Mouse (Mus musculus) heart, adult 11 months (tissue): Measurements from ENCODE around the gene Arl15.

Experiments
- DNase-seq: peaks from one replicate; pipeline ENCODE4 v3.0.0; 2022

Arl15 gene

DNA sequence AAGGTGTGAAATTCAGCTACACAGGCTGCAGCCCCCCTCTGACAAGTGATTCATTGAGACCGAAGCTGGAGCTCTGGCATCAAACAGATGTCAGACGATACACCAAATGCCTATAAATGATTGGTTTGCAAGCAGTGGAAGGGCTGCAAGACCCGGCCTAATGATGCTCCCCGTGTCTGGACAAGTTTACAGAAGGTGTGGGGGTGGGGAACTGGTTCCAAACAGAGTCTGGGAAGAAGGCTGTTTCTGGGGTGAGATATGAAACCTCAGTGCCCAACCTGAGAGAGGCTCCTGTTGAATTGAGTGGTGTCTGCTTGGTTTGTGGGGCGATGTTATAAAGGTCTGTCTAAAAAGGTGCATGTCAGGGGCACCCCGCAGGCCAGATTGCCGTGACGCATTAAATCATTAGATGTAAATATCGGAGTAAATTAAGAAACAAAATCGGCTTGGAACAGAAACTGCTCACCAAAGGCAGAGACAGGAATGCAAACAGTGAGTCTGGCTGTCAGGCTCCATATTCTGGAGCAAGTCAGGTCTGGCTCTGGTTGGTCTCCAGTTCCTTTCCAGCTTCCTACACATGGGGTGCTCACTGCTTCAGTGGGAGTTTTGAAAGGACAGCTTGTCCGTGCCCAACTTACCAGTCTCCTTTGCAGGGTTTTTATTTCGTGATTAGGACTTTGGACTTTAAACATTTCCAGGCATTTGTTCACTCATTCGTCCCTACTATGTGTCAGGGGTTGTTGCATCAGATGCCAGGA, 365.5 kb downstream of the Arl15 start:
- DNase-seq = peak; percentile 83

DNA sequence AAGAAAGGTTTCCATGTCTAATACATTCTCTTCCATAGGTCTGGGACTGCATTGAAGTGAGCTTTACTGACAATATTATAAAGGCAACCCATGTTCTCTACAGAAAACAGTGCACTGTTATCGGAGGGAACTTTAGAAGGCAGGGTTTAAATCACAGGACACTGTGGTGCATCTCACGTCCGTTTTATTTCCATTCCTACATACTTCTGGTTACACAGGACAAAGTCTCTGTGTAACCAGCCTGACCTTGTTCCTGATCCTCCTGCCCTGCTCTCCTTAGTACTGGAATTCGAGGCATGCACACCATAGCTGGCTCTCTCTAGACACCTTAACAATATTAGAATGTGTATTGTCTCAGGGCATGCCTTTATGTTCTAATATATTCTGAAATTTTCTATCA, 368.4 kb downstream of the Arl15 start:
- no peak for DNase-seq

DNA sequence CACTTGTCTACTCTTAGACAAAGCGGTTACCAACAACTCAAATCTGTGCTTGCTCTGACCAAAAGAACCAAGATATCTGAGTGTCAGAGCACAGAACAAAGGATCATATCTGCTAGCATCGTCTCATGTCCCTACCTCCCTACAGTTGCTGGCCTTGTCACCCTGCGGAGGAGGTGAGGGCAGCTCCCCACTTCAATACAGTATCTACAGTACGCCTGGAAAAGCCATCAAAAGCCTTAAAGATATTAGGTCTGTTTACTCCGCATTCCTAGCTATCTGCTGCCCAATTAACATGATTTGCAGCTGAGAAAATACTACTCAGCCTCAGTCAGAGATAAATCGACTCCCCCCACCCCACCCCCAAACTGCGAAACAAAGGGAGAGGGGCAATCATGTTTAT, 371.3 kb downstream of the Arl15 start:
- peak; percentile 56 for DNase-seq

DNA sequence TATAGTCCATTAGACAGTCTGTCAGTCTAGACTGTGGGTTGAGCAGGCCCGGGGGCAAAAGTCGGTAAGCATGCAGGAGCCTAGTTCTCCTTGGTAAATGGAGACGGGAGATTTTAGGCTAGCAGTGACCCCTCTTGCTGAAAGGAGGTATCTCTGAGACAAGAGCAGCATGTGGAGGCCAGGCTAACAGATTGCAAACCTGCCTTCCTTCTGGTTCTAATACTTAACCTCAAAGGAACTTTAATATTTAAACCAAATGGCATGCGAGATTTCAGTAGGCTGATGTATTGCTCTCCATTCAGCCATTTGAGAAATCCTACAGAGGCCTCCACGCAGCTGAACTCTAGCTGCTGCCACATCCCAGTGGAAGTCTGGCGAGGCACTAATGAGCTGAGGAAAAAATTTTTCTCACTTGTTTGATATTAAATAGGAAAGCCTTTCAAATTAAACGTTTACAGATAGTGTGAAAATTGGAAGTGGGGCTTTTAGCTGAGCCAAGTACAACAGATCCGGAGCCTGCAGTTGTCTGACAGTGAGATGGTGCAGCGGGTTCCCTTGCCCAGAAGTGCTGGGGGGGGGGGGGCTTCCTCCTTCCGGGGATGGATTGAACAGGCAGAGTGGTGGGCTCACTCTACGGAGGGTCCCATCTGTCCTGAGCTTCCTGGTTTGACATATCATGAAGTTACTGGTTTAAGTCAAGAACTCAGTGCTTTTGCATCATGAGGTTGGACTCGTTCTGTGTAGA, 372.3 kb downstream of the Arl15 start:
- DNase-seq = peak; percentile 68

DNA sequence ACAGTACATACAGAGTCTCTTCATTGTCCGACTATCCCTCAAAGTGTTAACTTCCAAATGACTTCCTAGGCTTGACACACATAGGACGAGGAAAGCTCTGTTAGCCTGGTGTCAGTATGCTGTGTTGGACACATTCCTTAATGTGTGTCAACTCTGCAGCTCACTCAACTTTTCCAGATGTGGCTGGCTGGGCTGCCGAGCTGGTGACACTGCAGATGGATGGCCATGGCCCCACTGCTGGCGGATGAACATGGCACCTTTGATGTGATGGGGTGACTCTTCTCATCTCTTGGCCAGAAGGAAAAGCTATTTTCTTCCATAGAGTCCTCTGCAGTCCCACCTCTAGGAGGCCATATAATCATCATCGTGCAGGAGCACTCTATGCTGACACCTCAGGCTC, 375.8 kb downstream of the Arl15 start:
- peak; percentile 86 for DNase-seq

DNA sequence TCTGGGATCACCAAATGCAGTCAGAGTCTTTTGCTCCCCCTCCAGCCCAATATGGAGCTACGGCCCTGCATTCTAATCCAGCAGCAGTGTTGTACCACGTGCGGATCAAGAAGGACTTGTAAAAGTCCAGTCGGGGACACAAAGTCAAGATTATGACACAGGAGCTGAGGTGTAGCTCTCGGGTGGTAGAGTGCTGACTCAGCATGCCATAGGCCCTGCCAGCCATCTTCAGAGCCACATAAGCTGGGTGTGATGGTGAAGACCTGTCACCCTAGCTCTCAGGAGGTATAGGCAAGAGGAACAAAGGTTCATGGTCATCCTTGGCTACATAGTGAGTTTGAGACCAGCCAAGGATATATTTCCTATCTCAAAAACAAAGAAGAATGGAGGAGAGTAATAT, 377.2 kb downstream of the Arl15 start:
- DNase-seq = no peak

DNA sequence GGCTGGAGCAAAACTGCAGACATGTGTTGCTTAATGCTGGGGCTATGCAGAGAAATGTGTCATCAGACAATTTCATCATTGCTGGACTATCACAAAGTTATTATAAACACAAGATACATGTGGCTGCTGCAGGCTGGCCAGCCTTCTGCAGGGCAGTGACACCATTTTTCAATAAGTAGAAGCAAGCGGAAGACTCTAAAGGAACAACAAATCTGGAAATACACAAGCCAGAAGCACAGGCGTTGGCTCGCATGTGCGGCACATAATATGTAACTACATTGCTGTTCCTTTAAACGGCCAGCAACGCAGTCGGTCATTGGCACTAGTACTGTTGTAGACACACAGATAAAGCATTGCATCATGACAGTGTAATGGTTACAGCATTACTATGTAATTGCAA, 393.8 kb downstream of the Arl15 start:
- peak; percentile 53 for DNase-seq

DNA sequence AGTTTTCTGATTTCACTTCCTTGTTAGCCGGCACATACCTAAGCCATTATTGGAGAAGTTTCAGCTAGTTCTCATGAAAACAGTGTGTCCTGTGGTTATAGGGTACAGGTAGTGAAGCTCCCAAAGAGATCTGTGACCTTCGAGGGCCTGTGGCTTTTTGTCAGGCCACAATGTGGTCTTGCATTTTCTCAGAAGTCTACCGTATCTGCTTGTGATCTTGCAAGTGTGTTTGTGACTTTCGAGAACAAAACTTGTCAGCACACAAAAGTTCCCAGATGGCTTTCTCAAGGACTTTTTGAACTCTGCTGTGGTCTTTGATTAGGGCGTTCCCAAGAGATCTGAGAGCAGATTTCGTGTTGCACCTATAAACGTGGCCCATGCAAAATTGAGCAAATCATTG, 394.5 kb downstream of the Arl15 start:
- peak; percentile 30 for DNase-seq

DNA sequence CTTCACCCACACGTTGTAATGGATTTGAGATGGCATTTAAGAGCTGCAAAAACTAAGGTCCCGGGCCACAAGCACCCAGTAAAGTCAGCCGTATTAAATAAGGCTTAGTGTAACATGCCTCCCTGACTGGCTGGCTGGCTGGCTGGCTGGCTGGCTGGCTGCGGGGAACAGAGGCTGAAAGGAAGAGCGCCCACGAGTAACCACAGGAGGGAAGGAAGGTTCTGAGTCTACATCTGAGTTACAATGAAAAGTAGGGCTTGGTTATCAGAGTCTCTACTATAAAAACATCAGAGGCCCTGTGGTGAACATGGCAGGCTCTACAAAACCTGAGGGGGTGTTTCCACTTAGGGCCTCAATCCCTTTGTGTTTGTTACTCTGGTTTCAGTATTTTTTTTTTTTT, 395.1 kb downstream of the Arl15 start:
- no peak for DNase-seq

DNA sequence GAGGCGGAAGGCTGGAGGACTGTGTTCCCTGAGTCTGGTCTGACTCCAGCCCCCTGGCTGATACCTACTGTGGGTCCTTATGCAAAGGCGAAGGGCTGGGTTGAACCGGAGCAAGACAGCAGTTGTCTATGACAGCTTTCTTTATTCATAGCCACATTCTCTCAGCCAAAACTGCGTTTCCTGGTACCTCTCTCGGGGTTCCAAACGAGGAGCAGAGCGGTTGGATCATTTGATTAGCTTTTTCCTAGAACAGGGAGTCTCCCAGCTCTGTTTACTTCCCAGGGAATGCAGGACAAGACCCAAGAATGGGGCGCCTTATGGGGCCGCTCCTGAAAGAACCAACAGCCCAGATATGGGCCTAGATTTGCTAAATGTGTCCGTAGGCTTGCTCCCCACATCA, 396.6 kb downstream of the Arl15 start:
- peak; percentile 91 for DNase-seq

DNA sequence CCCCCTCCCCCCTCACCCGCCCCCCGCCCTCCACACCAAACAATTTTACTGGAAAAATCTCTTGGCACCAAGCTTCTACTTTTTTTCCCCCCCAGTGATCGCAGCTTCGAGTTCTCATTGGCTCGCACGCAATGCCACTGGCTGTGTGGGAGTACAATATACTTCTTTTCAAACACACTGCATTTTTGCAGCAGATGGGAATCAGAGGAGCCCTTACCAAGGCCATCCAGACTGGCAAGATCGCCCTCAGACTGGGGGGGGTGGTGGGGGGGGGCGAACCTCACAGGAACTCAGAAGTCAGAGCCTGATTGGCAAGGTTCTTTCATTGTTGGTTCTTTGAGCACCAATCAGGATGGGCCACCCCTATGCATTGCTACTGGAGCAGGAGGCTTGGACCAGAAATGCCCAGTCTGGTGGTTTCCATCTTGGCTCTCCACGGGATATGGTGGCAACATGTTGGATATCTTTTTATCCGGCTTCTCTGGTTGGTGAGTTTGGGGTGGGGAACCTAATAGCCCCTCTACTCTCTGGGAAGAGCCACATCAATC, 404.0 kb downstream of the Arl15 start:
- DNase-seq = peak; percentile 55

DNA sequence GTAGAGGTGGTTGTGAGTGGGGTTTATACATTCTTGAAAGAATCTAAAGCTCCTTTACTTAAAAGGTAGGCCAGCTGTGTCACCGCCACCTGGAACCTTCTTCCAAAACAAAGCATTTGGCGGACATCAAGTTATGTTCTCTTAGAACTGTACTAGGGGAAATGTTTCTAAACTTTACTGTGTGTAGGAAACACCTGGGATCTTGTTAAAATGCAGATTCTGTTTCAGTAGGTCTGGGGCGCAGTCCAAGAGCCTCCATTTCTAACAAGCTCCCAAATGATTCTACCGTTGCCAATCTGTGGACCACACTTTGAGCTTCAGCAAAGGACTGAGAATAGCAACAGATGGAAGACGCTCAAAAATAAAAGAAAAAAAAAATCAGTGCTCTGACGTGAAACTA, 405.4 kb downstream of the Arl15 start:
- peak; percentile 27 for DNase-seq

DNA sequence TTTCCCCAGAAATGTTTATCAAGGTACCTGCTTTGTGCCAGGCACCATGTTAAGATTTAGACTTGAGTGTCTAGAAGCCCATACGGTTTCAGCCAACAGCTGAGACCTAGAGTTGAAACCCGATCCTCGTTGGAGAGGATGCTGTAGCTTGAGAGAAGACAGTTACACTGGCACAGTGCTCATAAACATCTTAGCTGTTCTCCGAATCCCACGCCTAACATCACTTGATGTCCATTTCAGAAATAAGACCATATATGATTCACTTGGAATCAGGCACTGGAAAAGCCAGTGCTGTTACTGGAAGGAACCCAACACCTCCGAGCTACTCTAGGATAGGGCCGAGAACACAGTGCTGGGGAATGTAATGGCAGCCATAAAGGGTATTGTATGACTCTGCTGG, 406.2 kb downstream of the Arl15 start:
- peak; percentile 63 for DNase-seq

DNA sequence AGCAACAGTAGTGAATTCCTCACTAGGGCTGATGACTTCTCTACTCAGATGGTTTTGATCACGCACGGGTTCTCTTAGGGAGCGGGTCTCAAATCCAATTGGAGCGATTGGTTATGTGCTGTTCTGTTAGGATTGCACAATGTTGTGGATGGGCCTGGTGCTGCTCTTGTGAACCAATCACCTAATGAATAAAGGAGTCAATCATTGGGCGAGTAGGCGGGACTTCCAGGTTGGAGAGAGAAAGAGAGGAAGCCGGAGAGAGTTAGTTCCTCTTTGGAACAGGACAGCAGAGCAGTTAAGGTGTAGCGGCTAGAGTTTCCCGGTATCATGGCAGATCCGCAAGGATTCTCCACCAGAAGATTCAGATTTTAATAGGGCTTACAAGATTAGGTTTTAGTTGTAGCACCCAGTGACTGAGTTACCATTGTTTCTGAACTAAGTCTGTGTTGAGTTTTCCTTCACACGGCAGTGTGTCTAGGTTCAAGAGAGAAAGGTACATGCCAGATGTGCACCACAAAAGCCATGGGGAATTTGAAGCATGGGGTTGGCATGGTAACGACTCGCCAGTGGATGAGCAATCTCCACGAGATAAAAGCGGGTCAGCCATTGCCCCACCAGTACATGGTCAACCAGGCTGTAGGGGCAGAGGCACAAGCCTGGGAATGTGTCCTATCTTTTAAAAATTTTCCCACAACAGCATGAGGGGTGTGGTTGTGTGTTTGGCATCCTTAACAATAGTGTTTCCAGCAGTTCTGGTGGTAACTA, 408.7 kb downstream of the Arl15 start:
- DNase-seq = peak; percentile 65
